Mouse (Mus musculus): Measurements from ENCODE around the gene Vmn1r188.

DNA sequence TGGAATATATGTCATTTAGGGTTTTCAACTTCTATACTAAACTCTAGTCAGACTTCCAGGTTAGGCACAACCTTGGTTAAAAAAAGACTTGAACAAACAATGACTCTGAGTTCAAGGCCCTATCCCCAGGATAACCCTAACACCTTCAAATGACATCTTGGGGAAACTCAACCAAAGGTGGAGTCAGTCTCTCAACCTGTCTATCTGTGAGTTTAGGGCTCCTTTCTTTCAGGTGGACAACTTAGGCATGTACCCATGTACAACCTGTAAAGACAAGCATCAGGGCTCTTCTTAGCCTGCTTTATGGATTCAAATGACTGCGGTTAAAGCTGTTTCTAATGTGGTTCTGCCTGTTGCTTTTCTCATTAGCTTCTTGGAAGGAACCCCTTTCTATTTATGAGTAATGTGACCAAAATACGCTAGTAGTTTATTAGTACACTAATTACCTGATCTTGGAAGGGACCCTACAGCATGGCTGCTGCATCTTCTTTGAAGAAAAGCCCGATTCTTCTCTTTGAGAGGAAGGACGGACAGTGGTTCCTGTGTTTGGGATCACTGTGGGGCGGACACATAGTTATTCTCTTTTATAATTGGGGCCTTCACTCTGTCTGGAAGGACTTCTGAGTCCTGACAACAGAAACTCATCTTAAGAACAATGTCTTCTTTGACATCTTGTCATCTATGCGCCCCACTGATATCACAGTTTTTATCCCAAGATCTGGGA is 39.6 kb upstream of the Vmn1r188 start:
- no peak for TF ChIP-seq CTCF (conservative IDR thresholded peaks at IDR 0.05; ENCODE audit: low read length)
- TF ChIP-seq POU5F1 (IDR thresholded peaks at IDR 0.05; ENCODE audit: borderline replicate concordance, low read length): no peak
- no peak for TF ChIP-seq NANOG (IDR thresholded peaks at IDR 0.05; ENCODE audit: borderline replicate concordance, low read length)
